Mouse (Mus musculus): Measurements from ENCODE around the gene Supt6. TPM values are rescaled to one million over a fixed set of nuclear protein-coding genes. Genes with fewer than 3 reads are reported as not detected.
"Not testable (repeated sequence)": the region's sequence is repeated elsewhere in the genome, so short reads cannot be mapped to it uniquely, and the experiment has no call there.

Supt6 gene
- total and polyA plus RNA-seq, 2 experiments from 2014 or later: 19.4 to 37.6 TPM

GRCm38 (mm10) chr11:78188331-78189233, 57.2 kb downstream of the Supt6 start, which contains the start of gene Rab34:
Gene Rab34, plus strand, starts transcription at chr11:78188430.
- H3K36me3 ChIP-seq (ENCODE audit: insufficient read depth, low read length): peaks cover 22% of the 10 kb centered on the region
- H3K4me2 ChIP-seq (ENCODE audit: low read depth, low read length, poor library complexity, severe bottlenecking): peak within 1 kb of the TSS; percentile 87
- H3K4me1 ChIP-seq (ENCODE audit: insufficient read depth, low read length): no peaks in the 10 kb centered on the region; the same call in 1 of the 2 replicates
- ATAC-seq (ENCODE audit: low FRiP score): peak; percentile 73
- DNase-seq (ENCODE audit: low spot score): peak; percentile 84
- no peaks in the 10 kb centered on the region for H3K9me3 ChIP-seq (ENCODE audit: low read length)
- peak within 1 kb of the TSS; percentile 91 for H3K27ac ChIP-seq (ENCODE audit: low read depth, low read length)
- H3K9ac ChIP-seq (replicated peaks; ENCODE audit: low read length, poor library complexity, severe bottlenecking): peak within 1 kb of the TSS; percentile 94
- WGBS: under 1% methylated on average over 64 of the region's 80 CpGs
- peak within 1 kb of the TSS; percentile 85 for H3K4me3 ChIP-seq (ENCODE audit: low read depth, low read length)
- TF ChIP-seq CTCF (IDR thresholded peaks at IDR 0.05): no peak; the same call in 1 of the 2 replicates
- H3K27me3 ChIP-seq (ENCODE audit: insufficient read depth, low read length): no peaks in the 10 kb centered on the region

- 93% methylated on average over 6 of the region's 6 CpGs for WGBS
- H3K4me2 ChIP-seq (ENCODE audit: low read depth, low read length, poor library complexity, severe bottlenecking); DNase-seq (ENCODE audit: low spot score); H3K9ac ChIP-seq (replicated peaks; ENCODE audit: low read length, poor library complexity, severe bottlenecking); H3K27me3 ChIP-seq (ENCODE audit: insufficient read depth, low read length); H3K27ac ChIP-seq (ENCODE audit: low read depth, low read length); ATAC-seq (ENCODE audit: low FRiP score); H3K4me3 ChIP-seq (ENCODE audit: low read depth, low read length); H3K9me3 ChIP-seq (ENCODE audit: low read length); H3K4me1 ChIP-seq (ENCODE audit: insufficient read depth, low read length): not testable (repeated sequence)
- H3K36me3 ChIP-seq (ENCODE audit: insufficient read depth, low read length): peaks cover 16% of the 10 kb centered on the region
These were observed 61.1 kb downstream of the Supt6 start for GRCm38 (mm10) chr11:78184702-78185101.

- Histone ChIP-seq H3K4me3 (ENCODE audit: low read depth, low read length) (peak overlapping the region; percentile 82; the same call in 1 of the 2 replicates), H3K27ac (ENCODE audit: low read depth, low read length) (no peak overlapping the region; the same call in 1 of the 2 replicates)
- no peak for ATAC-seq (ENCODE audit: low FRiP score)
These were observed 61.8 kb downstream of the Supt6 start for GRCm38 (mm10) chr11:78183884-78184514.

GRCm38 (mm10) chr11:78182961-78183844, 62.6 kb downstream of the Supt6 start, which contains the start of gene Rpl23a:
Gene Rpl23a, minus strand, starts transcription at chr11:78183584.
- H3K9me3 ChIP-seq (ENCODE audit: low read length): no peaks in the 10 kb centered on the region
- H3K27ac ChIP-seq (ENCODE audit: low read depth, low read length): peak within 1 kb of the TSS; percentile 93
- peak; percentile 99 for DNase-seq (ENCODE audit: low spot score)
- H3K9ac ChIP-seq (replicated peaks; ENCODE audit: low read length, poor library complexity, severe bottlenecking): peak within 1 kb of the TSS; percentile 94
- peaks cover 5% of the 10 kb centered on the region; the same call in 1 of the 2 replicates for H3K4me1 ChIP-seq (ENCODE audit: insufficient read depth, low read length)
- H3K36me3 ChIP-seq (ENCODE audit: insufficient read depth, low read length): peaks cover 19% of the 10 kb centered on the region
- WGBS: under 1% methylated on average over 38 of the region's 38 CpGs
- H3K4me3 ChIP-seq (ENCODE audit: low read depth, low read length): peak within 1 kb of the TSS; percentile 82
- TF ChIP-seq CTCF (IDR thresholded peaks at IDR 0.05): peak; percentile 66
- no peaks in the 10 kb centered on the region for H3K27me3 ChIP-seq (ENCODE audit: insufficient read depth, low read length)
- peak within 1 kb of the TSS; percentile 65 for H3K4me2 ChIP-seq (ENCODE audit: low read depth, low read length, poor library complexity, severe bottlenecking)
- peak; percentile 92 for ATAC-seq (ENCODE audit: low FRiP score)

More at GRCm38 (mm10) chr11:78183884-78184514, 61.8 kb downstream of the Supt6 start:
- Histone ChIP-seq H3K27me3 (ENCODE audit: insufficient read depth, low read length) (no peaks in the 10 kb centered on the region), H3K9me3 (ENCODE audit: low read length) (no peaks in the 10 kb centered on the region), H3K9ac (replicated peaks; ENCODE audit: low read length, poor library complexity, severe bottlenecking) (no peak overlapping the region), H3K4me2 (ENCODE audit: low read depth, low read length, poor library complexity, severe bottlenecking) (peak overlapping the region; percentile 35), H3K36me3 (ENCODE audit: insufficient read depth, low read length) (peaks cover 19% of the 10 kb centered on the region), H3K4me1 (ENCODE audit: insufficient read depth, low read length) (peaks cover 2% of the 10 kb centered on the region; the same call in 1 of the 2 replicates)
- no peak for TF ChIP-seq CTCF (IDR thresholded peaks at IDR 0.05)
- WGBS: 57% methylated on average over 10 of the region's 10 CpGs
- DNase-seq (ENCODE audit: low spot score): no peak

GRCm38 (mm10) chr11:78182450-78182849, 63.3 kb downstream of the Supt6 start:
- no peak for TF ChIP-seq CTCF (IDR thresholded peaks at IDR 0.05)
- DNase-seq (ENCODE audit: low spot score): no peak
- WGBS: 11% methylated on average over 7 of the region's 7 CpGs
- no peak for ATAC-seq (ENCODE audit: low FRiP score)
- peak overlapping the region; percentile 94 for H3K9ac ChIP-seq (replicated peaks; ENCODE audit: low read length, poor library complexity, severe bottlenecking)
- peaks cover 19% of the 10 kb centered on the region for H3K36me3 ChIP-seq (ENCODE audit: insufficient read depth, low read length)
- H3K4me1 ChIP-seq (ENCODE audit: insufficient read depth, low read length): peaks cover 8% of the 10 kb centered on the region; the same call in 1 of the 2 replicates
- H3K9me3 ChIP-seq (ENCODE audit: low read length): no peaks in the 10 kb centered on the region
- H3K4me2 ChIP-seq (ENCODE audit: low read depth, low read length, poor library complexity, severe bottlenecking): peak overlapping the region; percentile 65
- no peaks in the 10 kb centered on the region for H3K27me3 ChIP-seq (ENCODE audit: insufficient read depth, low read length)
- H3K27ac ChIP-seq (ENCODE audit: low read depth, low read length): peak overlapping the region; percentile 93; the same call in 1 of the 2 replicates
- H3K4me3 ChIP-seq (ENCODE audit: low read depth, low read length): peak overlapping the region; percentile 82
